Mouse (Mus musculus) kidney, postnatal 0 days (tissue): ENCODE results near the gene Lbh. TPM values are rescaled to one million over a fixed set of nuclear protein-coding genes. Genes with fewer than 3 reads are reported as not detected.

Experiments
- ATAC-seq: fragments of 200-750 bp; cut with Nextera tagmentation; replicated peaks from 2 replicates; pipeline ENCODE4 v1.8.0; 2017; ENCODE audit warnings: low read depth, moderate number of reproducible peaks, moderate TSS enrichment, moderate library complexity; ENCODE audit not compliant: low FRiP score
- DNase-seq: peaks from one replicate; pipeline ENCODE4 v3.0.0-alpha.2; 2016; ENCODE audit warnings: low spot score
- H3K27ac ChIP-seq: fragments of 300-500 bp; sonication (generic); 2 replicates; pipeline ENCODE4 v1.5.1; 2014; ENCODE audit warnings: mild to moderate bottlenecking
- H3K27me3 ChIP-seq: fragments of 300-500 bp; sonication (generic); 2 replicates; pipeline ENCODE4 v1.6.1; 2014; ENCODE audit warnings: low read length, mixed read lengths; ENCODE audit not compliant: insufficient read depth
- H3K36me3 ChIP-seq: fragments of 300-500 bp; sonication (generic); 2 replicates; pipeline ENCODE4 v1.6.1; 2014; ENCODE audit warnings: low read length, mixed read lengths; ENCODE audit not compliant: insufficient read depth
- H3K4me1 ChIP-seq: fragments of 300-500 bp; sonication (generic); replicated peaks from 2 replicates; pipeline ENCODE4 v1.6.1; 2014; ENCODE audit warnings: antibody characterized with exemption, low read length, mixed read lengths; ENCODE audit not compliant: insufficient read depth
- H3K4me2 ChIP-seq: fragments of 300-500 bp; sonication (generic); 2 replicates; pipeline ENCODE4 v1.6.1; 2014; ENCODE audit warnings: mild to moderate bottlenecking, low read length, moderate library complexity, mixed read lengths
- H3K4me3 ChIP-seq: fragments of 300-500 bp; sonication (generic); replicated peaks from 2 replicates; pipeline ENCODE4 v1.5.1; 2014; ENCODE audit warnings: low read depth, low read length
- H3K9ac ChIP-seq: fragments of 300-500 bp; sonication (generic); 2 replicates; pipeline ENCODE4 v1.6.1; 2014; ENCODE audit warnings: low read depth, low read length
- H3K9me3 ChIP-seq: fragments of 300-500 bp; sonication (generic); replicated peaks from 2 replicates; pipeline ENCODE4 v1.6.1; 2016; ENCODE audit warnings: low read length, inconsistent platforms, mixed read lengths
- CTCF ChIP-seq: IDR thresholded peaks from 2 replicates; pipeline ENCODE4 v1.5.1; 2016; ENCODE audit warnings: antibody characterized with exemption, low read depth, mild to moderate bottlenecking, moderate library complexity
- WGBS: fragments of 180-500 bp; shearing (Covaris S2); extraction: QIAGEN DNeasy Blood & Tissue Kit; methylation state at CpG from one replicate; pipeline ENCODE4 v1.1.7; 2014; 5-methylcytosine and 5-hydroxymethylcytosine counted together
- polyA plus RNA-seq: library from polyadenylated mRNA; unstranded; fragments of >200 nt; fragmentation: Nextera tagmentation; extraction: Ambion mirVana; gene quantifications from 2 replicates; pipeline ENCODE4 v1.2.1, GENCODE M21; 2015

Lbh gene
- polyA plus RNA-seq, 1 experiment from 2014 or later = 8.9 TPM

GRCm38 (mm10) chr17:72953811-72954685, 35.9 kb downstream of the Lbh start:
- no peak for TF ChIP-seq CTCF
- H3K4me3 ChIP-seq = no peak overlapping the region
- 76% methylated on average over 6 of the region's 6 CpGs for WGBS
- H3K27ac ChIP-seq = no peak overlapping the region
- no peak overlapping the region for H3K9ac ChIP-seq
- H3K27me3 ChIP-seq = no peaks in the 10 kb centered on the region
- ATAC-seq (no peak), DNase-seq (no peak)
- H3K4me1 ChIP-seq = no peaks in the 10 kb centered on the region
- H3K4me2 ChIP-seq = no peak overlapping the region
- no peaks in the 10 kb centered on the region for H3K36me3 ChIP-seq
- no peaks in the 10 kb centered on the region for H3K9me3 ChIP-seq

- Histone ChIP-seq H3K4me2 (no peak overlapping the region), H3K36me3 (no peaks in the 10 kb centered on the region), H3K27me3 (no peaks in the 10 kb centered on the region), H3K27ac (no peak overlapping the region), H3K9ac (no peak overlapping the region), H3K4me1 (no peaks in the 10 kb centered on the region), H3K9me3 (no peaks in the 10 kb centered on the region), H3K4me3 (no peak overlapping the region)
- WGBS = 65% methylated on average over 2 of the region's 2 CpGs
- no peak for TF ChIP-seq CTCF
- no peak for ATAC-seq
- DNase-seq = no peak
Observed at GRCm38 (mm10) chr17:72955534-72955933, 37.4 kb downstream of the Lbh start.

- no peak for ATAC-seq
- Histone ChIP-seq H3K36me3 (no peaks in the 10 kb centered on the region), H3K4me3 (no peak overlapping the region), H3K4me1 (no peaks in the 10 kb centered on the region), H3K9ac (no peak overlapping the region), H3K4me2 (no peak overlapping the region), H3K27me3 (no peaks in the 10 kb centered on the region), H3K27ac (no peak overlapping the region), H3K9me3 (no peaks in the 10 kb centered on the region)
- no peak for TF ChIP-seq CTCF
- 84% methylated on average over 6 of the region's 6 CpGs for WGBS
- DNase-seq = no peak
Observed at GRCm38 (mm10) chr17:72957016-72957415, 38.9 kb downstream of the Lbh start.

GRCm38 (mm10) chr17:72958886-72959285, 40.8 kb downstream of the Lbh start:
- no peaks in the 10 kb centered on the region for H3K36me3 ChIP-seq
- H3K27ac ChIP-seq = no peak overlapping the region
- no peaks in the 10 kb centered on the region for H3K27me3 ChIP-seq
- no peak for ATAC-seq
- no peaks in the 10 kb centered on the region for H3K4me1 ChIP-seq
- DNase-seq = no peak
- no peak overlapping the region for H3K4me2 ChIP-seq
- no peak for TF ChIP-seq CTCF
- H3K9me3 ChIP-seq = no peaks in the 10 kb centered on the region
- no peak overlapping the region for H3K9ac ChIP-seq
- no peak overlapping the region for H3K4me3 ChIP-seq
- whole genome bisulfite sequencing = 84% methylated on average over 5 of the region's 5 CpGs

- 32% methylated on average over 5 of the region's 5 CpGs for WGBS
- H3K9ac ChIP-seq = no peak overlapping the region
- H3K27ac ChIP-seq = no peak overlapping the region
- H3K4me1 ChIP-seq = no peaks in the 10 kb centered on the region
- DNase-seq (no peak), ATAC-seq (no peak)
- H3K4me2 ChIP-seq = no peak overlapping the region
- no peak for TF ChIP-seq CTCF
- no peaks in the 10 kb centered on the region for H3K36me3 ChIP-seq
- H3K9me3 ChIP-seq = no peaks in the 10 kb centered on the region
- H3K4me3 ChIP-seq = no peak overlapping the region
- H3K27me3 ChIP-seq = no peaks in the 10 kb centered on the region
Observed at GRCm38 (mm10) chr17:72959497-72960039, 41.5 kb downstream of the Lbh start.

GRCm38 (mm10) chr17:72960243-72960642, 42.1 kb downstream of the Lbh start:
- ATAC-seq (peak; percentile 63; the same call in 1 of the 2 replicates), DNase-seq (no peak)
- Histone ChIP-seq H3K27me3 (no peaks in the 10 kb centered on the region), H3K4me1 (peaks cover under 1% of the 10 kb centered on the region; the same call in 1 of the 2 replicates), H3K4me3 (no peak overlapping the region), H3K4me2 (no peak overlapping the region), H3K9ac (no peak overlapping the region), H3K27ac (no peak overlapping the region), H3K36me3 (no peaks in the 10 kb centered on the region), H3K9me3 (no peaks in the 10 kb centered on the region)
- no peak for TF ChIP-seq CTCF
- WGBS = 88% methylated on average over 4 of the region's 4 CpGs
